Mouse (Mus musculus) Patski (cell line): Measurements from ENCODE around the gene Mob4. TPM values are rescaled to one million over a fixed set of nuclear protein-coding genes. Genes with fewer than 3 reads are reported as not detected.

Experiments
- ATAC-seq: fragments of 100-300 bp; one replicate; pipeline ENCODE4 v1.8.0; 2021
- CTCF ChIA-PET: fragments of 350-600 bp; sonication (Branson Sonifier 250); formaldehyde crosslinking; loops from one replicate; lab custom pipeline; 2022; ENCODE audit warnings: inconsistent platforms; lab: Charles Lee
- POLR2A ChIA-PET: fragments of 350-600 bp; sonication (Branson Sonifier 250); formaldehyde crosslinking; loops from one replicate; lab custom pipeline; 2022; ENCODE audit warnings: antibody characterized with exemption, inconsistent platforms; lab: Charles Lee
- DNase-seq: peaks from one replicate; pipeline ENCODE4 v3.0.0-alpha.2; 2011; ENCODE audit warnings: low read depth, low spot score
- H3K27me3 ChIP-seq: fragments of 371-371 bp; one replicate; pipeline ENCODE4 v1.5.1; 2021
- CTCF ChIP-seq: fragments of 100-300 bp; IDR thresholded peaks from one replicate; pipeline ENCODE4 v1.5.1; 2021
- in situ Hi-C: fragments of 300-500 bp; cut with MboI; formaldehyde crosslinking; loops from 3 replicates; pipeline ENCODE4 v1.11.1; 2018; ENCODE audit warnings: low pct_unique_long_range_greater_than_20kb, mixed read lengths
- polyA plus RNA-seq: library from polyadenylated mRNA; unstranded; gene quantifications from one replicate; pipeline ENCODE4 v1.2.3, GENCODE M21; 2021

Gene Mob4
- polyA plus RNA-seq = 84.7 TPM

DNA sequence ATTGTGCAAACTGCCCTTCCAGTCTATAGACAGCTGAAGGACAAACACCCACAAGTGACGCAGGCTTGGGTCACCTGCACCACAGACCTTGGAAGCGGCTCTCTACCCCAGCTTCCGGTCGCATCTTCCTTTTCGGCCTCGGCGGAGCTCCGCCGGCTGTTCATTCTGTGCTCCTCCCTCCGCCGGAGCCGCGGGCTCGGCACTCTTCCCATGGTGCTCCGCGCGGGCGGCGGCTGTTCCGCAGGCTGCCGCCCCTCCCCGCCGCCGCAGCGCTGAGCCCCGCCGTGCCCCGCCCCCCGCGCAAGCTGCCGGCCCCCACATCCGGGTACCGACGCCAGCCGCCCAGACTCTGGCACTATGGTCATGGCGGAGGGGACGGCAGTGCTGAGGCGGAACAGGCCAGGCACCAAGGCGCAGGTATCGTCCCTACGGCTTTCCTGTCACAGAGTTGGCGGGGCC lies at the start of gene Mob4:
TSS of gene Mob4 (plus strand) at position 289 of the 459 bp plus-strand sequence.
- ChIA-PET POLR2A (interaction anchor here (1.2 to 1.3 kb wide), 2 partner anchors 43 to 45 kb away, joined by 3 to 4 read pairs; partner anchors contain the start of genes Hspd1 and Hspe1), CTCF (no interaction called here)
- no peaks in the 10 kb centered on the region for H3K27me3 ChIP-seq
- in situ Hi-C loops = no loop called here
- ATAC-seq (peak; percentile 89), DNase-seq (peak; percentile 46)
- no peak for TF ChIP-seq CTCF

DNA sequence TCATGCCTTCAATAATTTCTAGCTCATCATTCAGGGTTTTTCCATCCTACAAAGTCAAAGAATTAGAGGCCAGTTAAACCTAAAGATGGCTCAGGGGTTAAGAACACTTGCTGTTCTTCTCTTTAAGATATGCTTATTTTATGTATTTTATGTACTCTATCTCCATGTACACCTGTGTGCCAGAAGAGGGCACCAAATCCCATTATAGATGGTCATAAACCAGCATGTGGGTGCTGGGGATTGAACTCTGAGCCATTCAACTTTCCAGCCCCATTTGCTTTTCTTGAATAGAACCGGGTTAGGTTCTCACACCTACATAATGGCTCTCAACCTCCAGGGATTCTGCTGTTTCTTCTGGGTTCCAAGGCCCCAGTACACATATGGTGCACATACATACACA lies 48.9 kb upstream of the Mob4 start:
- no peak for DNase-seq
- ATAC-seq = no peak
- no peaks in the 10 kb centered on the region for H3K27me3 ChIP-seq
- POLR2A ChIA-PET = no interaction called here
- TF ChIP-seq CTCF = no peak
- CTCF ChIA-PET = interaction anchor here (0.9 to 1.2 kb wide), 2 partner anchors 11 to 12 kb away, joined by 3 to 4 read pairs; no protein-coding TSS in a partner anchor
- in situ Hi-C loops = loop anchor here (25.0 kb wide), 1 partner anchor 305 kb away; no protein-coding TSS in a partner anchor

DNA sequence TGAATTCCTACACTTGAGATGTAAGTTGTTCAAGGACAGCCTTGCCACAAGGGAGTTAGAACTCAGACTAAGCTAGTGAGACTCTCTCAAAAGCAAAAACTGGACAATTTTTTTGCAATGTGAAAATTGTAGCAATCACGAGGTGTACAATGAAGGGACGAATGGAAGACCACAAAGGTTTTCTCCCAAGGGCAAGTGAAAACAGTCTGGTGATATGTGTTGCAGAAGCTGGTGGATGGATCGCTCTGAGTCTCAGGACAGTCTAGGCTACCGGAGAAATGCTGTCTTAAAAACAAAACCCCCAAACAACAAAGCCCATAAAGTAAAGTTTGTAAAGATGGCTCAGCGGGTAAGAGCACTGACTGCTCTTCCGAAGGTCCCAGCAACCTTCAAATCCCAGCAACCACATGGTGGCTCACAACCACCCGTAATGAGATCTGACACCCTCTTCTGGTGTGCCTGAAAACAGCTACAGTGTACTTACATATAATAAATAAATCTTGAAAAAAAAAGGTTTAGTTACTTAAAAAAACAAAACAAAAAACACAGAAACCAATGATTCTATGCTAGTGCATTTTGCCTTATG lies 45.2 kb upstream of the Mob4 start:
- ChIA-PET POLR2A (interaction anchor here (0.7 to 1.3 kb wide), 3 partner anchors 9 to 45 kb away, joined by 4 to 5 read pairs (median 4); partner anchors contain the start of gene Mob4), CTCF (interaction anchor here (0.8 to 1.6 kb wide), 4 partner anchors 9 to 296 kb away, joined by 3 to 5 read pairs (median 3); no protein-coding TSS in a partner anchor)
- DNase-seq (no peak), ATAC-seq (no peak)
- no peak for TF ChIP-seq CTCF
- in situ Hi-C loops = loop anchor here (25.0 kb wide), 1 partner anchor 301 kb away; no protein-coding TSS in a partner anchor
- H3K27me3 ChIP-seq = no peaks in the 10 kb centered on the region

DNA sequence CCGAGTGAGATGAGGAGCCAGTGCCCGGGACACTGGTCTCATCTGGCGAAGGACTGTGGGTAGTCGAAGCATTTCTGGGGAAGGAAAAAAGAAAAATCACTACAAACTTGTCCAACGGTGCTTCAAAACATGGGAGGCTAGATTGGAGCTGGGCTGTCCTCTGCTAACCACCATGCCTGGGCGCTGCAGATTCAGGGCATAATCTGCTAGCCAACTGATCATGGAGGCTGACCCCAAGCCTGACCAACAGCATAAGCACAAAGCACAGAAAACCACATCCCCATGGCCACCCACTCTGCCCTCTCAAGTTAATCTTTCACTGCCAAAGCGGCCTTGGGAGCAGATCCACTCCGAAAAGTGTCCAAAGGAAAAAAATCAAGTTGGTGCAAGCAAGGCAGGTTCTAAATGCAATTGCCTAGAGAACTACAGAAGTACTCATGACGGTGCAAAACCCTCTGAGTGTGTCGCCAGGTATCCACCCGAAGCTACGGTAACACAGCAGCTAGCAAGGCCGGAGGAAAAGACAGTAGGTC lies 44.1 kb upstream of the Mob4 start:
- no peaks in the 10 kb centered on the region for H3K27me3 ChIP-seq
- no peak for TF ChIP-seq CTCF
- peak; percentile 9 for ATAC-seq
- POLR2A ChIA-PET = no interaction called here
- no peak for DNase-seq
- CTCF ChIA-PET = no interaction called here
- in situ Hi-C loops = loop anchor here (25.0 kb wide), 1 partner anchor 300 kb away; no protein-coding TSS in a partner anchor

DNA sequence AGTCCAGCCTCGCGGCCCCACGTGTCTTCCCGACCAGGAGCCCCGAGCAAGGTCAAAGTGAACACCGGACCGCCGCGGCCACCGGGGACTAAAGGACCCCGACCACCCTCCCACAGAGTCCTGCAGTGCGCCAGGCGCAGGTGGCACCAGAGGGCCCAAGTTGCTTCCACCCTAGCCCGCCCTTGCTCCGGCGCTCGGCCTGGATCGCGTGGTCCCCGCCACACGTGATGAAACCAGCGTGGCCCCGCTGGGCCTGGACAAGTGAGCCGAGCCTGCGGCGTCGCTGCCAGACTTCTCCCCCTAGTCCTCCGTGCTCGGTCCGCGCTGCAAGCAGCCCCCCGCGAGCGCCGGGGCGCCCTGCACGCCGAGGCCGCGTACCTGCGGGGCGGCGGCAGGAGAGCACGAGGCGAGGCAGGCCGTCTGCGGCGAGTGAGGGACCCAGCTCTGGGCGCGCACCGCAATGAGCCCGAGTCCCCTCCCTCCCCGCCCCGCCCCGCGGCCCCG lies 43.6 kb upstream of the Mob4 start:
- CTCF ChIA-PET = no interaction called here
- ATAC-seq = peak; percentile 55
- H3K27me3 ChIP-seq = no peaks in the 10 kb centered on the region
- POLR2A ChIA-PET = interaction anchor here (0.7 kb wide), 1 partner anchor 44 kb away, joined by 3 read pairs; the partner anchor contains the start of gene Mob4
- no peak for DNase-seq
- in situ Hi-C loops = loop anchor here (25.0 kb wide), 1 partner anchor 300 kb away; no protein-coding TSS in a partner anchor
- no peak for TF ChIP-seq CTCF

DNA sequence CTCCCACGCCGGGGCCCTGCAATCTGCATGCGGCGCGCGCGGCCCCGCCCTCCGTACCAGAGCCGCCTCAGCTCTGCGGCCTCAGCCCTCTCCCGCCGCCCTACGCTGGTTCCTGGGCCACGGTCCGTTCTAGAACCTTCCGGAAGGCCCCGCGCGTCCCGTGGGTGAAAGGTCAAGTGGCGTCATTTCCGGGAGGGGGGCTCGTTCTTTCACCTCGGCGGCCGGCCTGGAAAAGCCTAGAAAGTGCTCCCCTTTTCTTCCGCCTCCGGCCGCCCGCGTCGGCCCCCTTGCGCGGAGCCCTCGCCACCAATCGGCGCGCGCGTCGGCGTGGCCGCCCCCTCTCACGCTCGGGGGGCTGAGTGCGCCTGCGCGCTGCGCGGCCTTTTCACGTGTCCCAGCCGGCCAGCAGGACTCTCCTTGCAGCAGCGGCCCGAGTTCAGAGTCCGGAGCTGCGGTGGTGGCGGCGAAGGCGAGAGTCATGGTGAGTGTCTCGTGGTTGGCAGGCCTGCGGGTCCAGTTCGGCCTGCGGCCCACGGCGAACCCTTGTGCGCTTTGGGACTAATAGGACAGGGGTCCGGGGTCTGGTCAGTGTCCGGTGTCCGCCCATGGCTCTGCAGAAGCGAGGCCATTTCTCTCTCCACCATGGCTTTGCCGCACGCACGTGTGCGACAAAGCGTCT lies 43.0 kb upstream of the Mob4 start, which contains the start of the genes Hspe1 and Hspd1:
TSS of gene Hspe1 (plus strand) at position 201 of the 679 bp plus-strand sequence.
TSS of gene Hspd1 (minus strand) at position 312 of the 679 bp plus-strand sequence.
- ATAC-seq (peak; percentile 79), DNase-seq (peak; percentile 88)
- ChIA-PET POLR2A (interaction anchor here (0.6 to 0.7 kb wide), 2 partner anchors 43 to 63 kb away, joined by 3 read pairs; partner anchors contain the start of gene Mob4), CTCF (no interaction called here)
- no peak for TF ChIP-seq CTCF
- H3K27me3 ChIP-seq = no peaks in the 10 kb centered on the region
- in situ Hi-C loops = loop anchor here (25.0 kb wide), 1 partner anchor 299 kb away; no protein-coding TSS in a partner anchor

DNA sequence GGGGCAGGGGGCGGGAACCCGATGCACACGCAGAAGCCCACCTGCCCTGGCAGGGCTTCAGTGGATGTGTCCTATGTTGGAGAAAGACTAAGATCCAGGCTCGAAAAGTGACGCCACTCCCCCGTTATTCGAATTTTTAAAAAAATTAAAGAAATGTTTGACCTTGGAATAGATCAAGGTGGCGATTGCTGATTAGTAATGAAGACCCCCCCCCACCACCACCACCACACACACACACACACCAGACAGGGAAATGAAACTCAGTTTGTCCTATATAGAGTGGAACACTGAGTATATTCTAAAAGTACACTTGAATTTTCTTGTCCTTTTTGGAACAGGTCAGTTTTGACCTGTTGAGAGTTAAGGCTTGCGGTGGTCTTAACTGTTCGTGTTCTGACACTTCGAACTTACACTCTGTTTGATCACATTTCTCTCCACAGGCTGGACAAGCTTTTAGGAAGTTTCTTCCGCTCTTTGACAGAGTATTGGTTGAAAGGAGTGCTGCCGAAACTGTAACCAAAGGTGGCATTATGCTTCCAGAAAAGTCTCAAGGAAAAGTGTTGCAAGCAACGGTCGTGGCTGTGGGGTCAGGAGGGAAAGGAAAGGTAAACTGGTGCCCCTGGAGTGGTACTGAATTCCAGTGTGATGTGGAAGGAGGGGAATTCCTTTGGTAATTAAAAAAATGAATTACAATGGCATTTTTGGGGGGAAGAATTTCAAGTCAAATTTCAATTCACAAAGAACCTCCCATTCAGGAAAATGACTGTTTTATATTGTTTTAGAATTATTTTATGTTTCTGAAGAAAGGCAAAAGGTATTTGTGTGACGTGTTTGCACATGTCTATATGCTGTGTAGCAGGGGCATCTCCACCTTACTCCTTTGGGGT lies 42.2 kb upstream of the Mob4 start:
- in situ Hi-C loops = loop anchor here (25.0 kb wide), 1 partner anchor 298 kb away; no protein-coding TSS in a partner anchor
- ChIA-PET CTCF (no interaction called here), POLR2A (interaction anchor here (0.6 kb wide), 1 partner anchor 64 kb away, joined by 3 read pairs; no protein-coding TSS in a partner anchor)
- TF ChIP-seq CTCF = no peak
- ATAC-seq (no peak), DNase-seq (no peak)
- H3K27me3 ChIP-seq = no peaks in the 10 kb centered on the region

DNA sequence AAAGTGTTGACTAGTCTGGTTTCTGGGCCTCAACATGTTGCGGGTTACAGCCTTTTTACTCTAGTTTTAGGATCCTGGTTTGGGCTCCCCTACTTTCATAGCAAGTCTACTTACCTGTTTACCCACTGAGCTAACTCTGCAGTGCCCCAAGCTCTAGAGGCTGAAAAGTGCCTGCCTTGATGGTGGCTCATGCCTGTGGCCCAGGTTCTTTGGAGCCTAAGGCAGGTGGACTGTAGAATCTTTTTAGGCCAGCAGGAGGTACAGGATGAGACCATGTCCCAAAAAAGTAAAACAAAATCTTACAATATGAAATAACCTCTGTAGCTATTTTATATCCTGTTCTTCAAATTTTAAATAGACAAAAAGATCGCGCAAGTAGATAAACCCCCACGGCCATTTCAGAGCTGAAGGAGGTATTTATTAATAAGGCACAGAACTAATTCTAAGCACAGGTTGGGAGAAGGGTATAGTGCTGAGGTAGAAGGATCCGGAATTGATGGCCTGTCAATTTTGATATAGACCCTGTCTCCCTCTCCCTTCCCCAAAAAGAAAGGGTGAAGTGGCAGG lies 41.5 kb upstream of the Mob4 start:
- no peak for DNase-seq
- POLR2A ChIA-PET = no interaction called here
- in situ Hi-C loops = loop anchor here (25.0 kb wide), 1 partner anchor 298 kb away; no protein-coding TSS in a partner anchor
- CTCF ChIA-PET = interaction anchor here (1.0 kb wide), 1 partner anchor 10 kb away, joined by 4 read pairs; no protein-coding TSS in a partner anchor
- H3K27me3 ChIP-seq = no peaks in the 10 kb centered on the region
- no peak for TF ChIP-seq CTCF
- no peak for ATAC-seq

DNA sequence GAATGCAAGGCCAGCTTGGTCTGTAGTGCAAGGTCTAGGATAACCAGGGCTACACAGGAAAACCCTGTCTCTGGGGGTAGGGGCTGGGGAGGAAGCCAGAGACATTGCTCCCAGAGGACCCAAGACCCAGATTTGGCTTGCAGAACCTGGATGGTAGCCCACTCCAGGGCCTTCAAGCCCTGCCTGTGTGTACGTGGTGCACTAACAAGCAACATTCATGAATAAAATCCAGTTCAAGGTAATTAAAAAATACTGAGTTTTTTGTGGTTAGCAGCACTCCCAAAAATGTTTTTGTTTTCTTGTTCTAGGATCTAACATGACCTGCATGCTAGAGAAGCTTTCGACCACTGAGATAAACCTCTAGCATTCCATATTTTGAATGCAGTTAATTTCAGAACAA lies 39.0 kb upstream of the Mob4 start:
- H3K27me3 ChIP-seq = no peaks in the 10 kb centered on the region
- no peak for ATAC-seq
- in situ Hi-C loops = loop anchor here (25.0 kb wide), 1 partner anchor 295 kb away; no protein-coding TSS in a partner anchor
- ChIA-PET POLR2A (no interaction called here), CTCF (no interaction called here)
- no peak for DNase-seq
- no peak for TF ChIP-seq CTCF
